In genomic region chr1:68275819-68276218, GRCm38 (mm10) we compare ENCODE assay signal across 23 mouse cellular contexts.
"Had no signal": no experiment of that assay in that cellular context is flagged by ENCODE, and none has a peak within 500 bp of the region (broad histone marks: within the 10 kb centered on the region; RNA-seq: fewer than 3 reads in every experiment).

No protein-coding gene starts in this region.

- H3K27me3 ChIP-seq: limb, embryonic 12.5 days; limb, embryonic 15.5 days; lung, embryonic 15.5 days; midbrain, embryonic 12.5 days; neural tube, embryonic 13.5 days had no signal

- H3K36me3 ChIP-seq: limb, embryonic 12.5 days; limb, embryonic 15.5 days; lung, embryonic 15.5 days; midbrain, embryonic 12.5 days; neural tube, embryonic 13.5 days had no signal

- H3K4me3 ChIP-seq: layer of hippocampus, adult 2 months; limb, embryonic 12.5 days; limb, embryonic 15.5 days; lung, embryonic 15.5 days; midbrain, embryonic 12.5 days; myocyte; neural tube, embryonic 13.5 days had no signal

- H3K4me2 ChIP-seq: limb, embryonic 12.5 days; limb, embryonic 15.5 days; liver, embryonic 11.5 days; lung, embryonic 15.5 days; midbrain, embryonic 12.5 days; neural tube, embryonic 13.5 days had no signal

- ATAC-seq: intestine, postnatal 0 days; liver, postnatal 0 days; midbrain, embryonic 16.5 days had no signal

- DNase-seq: kidney, adult 2 months; kidney, postnatal 25 days; layer of hippocampus, adult 9-11 months; liver, postnatal 0 days; lung, postnatal 10 days; lung, postnatal 4 days; right cerebral cortex, adult 18-20 months; right cerebral cortex, postnatal 14 days; right cerebral cortex, postnatal 4 days; thymus, postnatal 25 days had no signal

- H3K4me1 ChIP-seq: limb, embryonic 12.5 days; limb, embryonic 15.5 days; lung, embryonic 15.5 days; midbrain, embryonic 12.5 days; neural tube, embryonic 13.5 days had no signal

- H3K9me3 ChIP-seq: limb, embryonic 12.5 days; limb, embryonic 15.5 days; lung, embryonic 15.5 days; midbrain, embryonic 12.5 days; neural tube, embryonic 13.5 days had no signal

- H3K9ac ChIP-seq: limb, embryonic 12.5 days; limb, embryonic 15.5 days; liver, embryonic 14.5 days; liver, postnatal 0 days; lung, embryonic 15.5 days; midbrain, embryonic 12.5 days; neural tube, embryonic 13.5 days had no signal

- H3K27ac ChIP-seq: kidney, postnatal 0 days; layer of hippocampus, adult 2 months; limb, embryonic 12.5 days; limb, embryonic 15.5 days; liver, embryonic 14.5 days; lung, embryonic 15.5 days; midbrain, embryonic 12.5 days; neural tube, embryonic 13.5 days; stomach, postnatal 0 days had no signal
